Mouse (Mus musculus) retina, embryonic 14.5 days (tissue): ENCODE results near the gene Nova2.

Experiments
- DNase-seq: peaks from one replicate; pipeline ENCODE4 v3.0.0-alpha.2; 2015; ENCODE audit warnings: low spot score

Gene Nova2

DNA sequence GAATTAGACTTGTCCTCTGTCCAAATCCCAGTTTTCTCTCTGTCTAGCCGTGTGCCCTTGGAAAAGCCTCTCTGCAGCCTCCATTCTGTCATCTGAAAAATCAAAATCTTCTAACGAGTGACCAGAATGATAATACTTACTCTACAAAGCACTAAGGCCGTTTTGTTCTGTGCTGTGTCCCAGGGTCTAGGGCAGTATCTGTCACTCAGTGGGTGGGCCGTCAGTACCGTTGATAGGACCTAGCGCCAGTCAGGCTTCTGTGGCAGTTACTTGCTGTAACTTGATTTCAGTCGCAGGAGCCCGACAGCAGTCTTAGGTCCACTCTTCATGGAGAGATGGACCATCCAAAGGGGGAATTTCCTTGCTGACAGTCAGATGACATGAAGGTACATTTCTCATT is 1.4 kb upstream of the Nova2 start:
- peak; percentile 27 for DNase-seq

DNA sequence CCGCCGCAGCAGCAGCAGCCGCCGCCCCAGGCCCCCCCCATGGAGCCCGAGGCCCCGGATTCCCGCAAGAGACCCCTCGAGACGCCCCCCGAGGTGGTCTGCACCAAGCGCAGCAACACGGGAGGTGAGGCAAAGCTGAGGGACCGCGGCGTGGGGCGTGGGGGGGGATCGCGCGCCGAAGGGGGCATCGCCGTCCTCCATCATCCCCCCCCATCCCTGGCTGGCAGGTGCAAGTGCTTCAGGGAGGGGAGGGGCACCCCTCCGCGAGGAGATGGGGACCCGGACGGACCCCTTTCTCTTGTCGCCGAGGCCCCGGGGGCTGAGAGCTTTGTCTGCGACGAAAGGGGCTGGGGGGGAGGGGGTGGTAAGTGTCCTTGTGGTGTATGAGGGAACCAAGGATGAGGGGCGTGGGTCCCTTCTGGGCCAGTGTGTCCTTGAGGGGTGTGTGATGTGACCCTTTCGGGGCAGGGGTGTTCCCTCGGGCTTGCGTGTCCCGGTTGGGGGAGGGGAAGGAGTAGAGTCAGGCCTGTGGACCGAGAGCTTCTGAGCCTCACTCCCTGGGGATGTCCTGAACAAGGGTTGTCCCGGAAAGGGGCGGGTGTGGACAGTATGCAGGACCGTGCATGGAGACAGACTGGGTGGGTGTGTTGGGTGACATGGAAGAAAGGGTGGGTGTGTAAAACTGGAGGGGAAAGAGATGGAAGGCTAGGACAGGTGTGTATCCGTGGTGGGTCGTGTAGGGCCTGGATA is 528 bp downstream of the Nova2 start:
- peak; percentile 42 for DNase-seq

DNA sequence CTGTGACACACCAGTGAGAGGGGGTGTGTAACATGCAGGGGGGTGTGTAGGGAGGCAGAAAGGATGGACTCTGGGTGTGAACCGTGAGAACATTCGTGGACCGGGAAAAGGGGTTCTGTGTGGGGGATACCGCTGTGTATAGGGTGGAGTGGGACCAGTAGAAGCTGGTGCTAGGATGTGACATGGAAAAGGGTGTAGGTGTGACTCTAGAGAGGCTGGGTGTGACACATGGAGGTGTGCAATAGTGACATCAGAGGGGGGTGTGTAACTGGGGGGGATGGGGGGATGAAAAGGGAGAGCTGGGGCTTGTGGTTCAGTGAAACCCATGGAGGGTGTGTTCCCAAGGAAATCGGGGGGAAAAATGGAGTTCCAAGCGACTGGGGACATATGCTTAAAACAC is 1.2 kb downstream of the Nova2 start:
- no peak for DNase-seq

DNA sequence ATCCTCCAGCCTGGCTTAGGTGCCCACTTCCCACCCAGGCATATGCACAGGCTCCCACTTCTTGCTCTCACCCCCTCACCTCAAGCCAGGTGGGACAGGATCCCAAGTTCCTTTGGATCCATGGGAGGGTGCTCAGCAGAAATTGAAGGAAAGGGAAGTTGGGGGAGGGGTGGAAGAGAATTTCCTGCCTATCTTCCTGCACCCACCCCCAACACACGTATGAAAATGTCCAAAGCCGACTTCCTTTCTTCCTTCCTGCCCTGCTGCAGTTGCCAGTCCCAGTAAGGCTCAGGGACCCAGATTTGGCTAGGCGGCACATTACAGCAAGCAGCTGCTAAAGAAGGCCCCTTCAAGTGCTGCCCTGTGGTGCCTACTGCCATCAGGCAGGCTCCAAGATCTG is 2.1 kb downstream of the Nova2 start:
- DNase-seq: no peak

DNA sequence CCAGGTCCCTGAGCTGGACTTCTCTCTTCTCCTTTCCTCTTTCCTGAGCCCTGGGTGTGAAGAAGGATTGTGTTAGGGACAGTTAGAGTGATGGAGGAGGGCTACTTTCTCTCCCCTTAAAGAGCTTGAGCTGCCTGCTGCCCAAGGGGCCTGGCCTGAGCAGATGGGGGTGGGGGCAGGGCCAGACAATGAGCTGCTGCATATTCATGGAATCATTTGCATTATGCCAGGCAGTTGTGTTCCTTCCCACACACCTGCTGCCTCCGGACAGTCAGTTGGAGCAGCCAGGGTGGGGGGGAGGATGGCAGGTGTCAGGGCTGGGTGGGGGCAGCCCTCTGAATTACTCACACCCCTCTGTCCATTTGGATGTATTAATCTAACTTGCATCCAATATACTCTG is 16.7 kb downstream of the Nova2 start:
- no peak for DNase-seq

DNA sequence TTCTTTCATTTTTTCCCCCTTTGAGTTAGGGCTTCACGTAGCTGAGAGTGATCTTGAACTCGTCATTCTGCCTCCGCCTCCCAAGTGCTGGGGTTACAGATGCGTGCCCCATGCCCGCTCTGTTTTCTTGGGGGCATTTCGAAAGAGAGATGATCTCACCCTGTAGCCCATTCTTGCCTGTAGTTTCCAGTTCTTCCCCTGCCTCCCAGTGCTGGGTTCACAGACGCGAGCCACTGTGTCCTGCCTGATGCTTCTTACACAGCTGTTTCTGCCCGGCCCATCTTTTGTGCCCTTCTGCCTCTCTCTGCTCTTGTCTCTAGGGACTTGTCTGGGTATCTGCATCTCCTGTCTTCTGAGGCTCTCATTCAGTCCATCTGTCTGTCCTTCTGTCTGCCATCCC is 17.1 kb downstream of the Nova2 start:
- DNase-seq: no peak

DNA sequence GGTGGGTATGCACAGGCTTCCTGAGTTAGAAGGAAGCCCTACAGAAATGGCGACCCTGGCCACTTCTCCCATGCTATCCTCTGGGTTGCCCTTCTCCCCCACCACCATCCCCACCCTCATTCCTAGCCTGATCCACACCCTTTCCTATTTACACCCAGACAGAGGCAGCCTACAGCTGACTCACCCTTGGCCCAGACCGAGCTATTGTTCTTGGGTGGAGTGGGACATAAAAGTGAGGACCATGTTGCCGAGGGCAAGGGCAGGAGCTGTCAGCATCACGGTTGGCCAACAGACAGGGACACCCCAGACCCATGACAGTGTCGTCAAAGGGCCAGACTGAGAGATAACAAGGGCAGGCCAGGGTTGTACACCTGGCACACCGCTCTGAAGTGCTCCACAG is 22.5 kb downstream of the Nova2 start:
- DNase-seq: no peak

DNA sequence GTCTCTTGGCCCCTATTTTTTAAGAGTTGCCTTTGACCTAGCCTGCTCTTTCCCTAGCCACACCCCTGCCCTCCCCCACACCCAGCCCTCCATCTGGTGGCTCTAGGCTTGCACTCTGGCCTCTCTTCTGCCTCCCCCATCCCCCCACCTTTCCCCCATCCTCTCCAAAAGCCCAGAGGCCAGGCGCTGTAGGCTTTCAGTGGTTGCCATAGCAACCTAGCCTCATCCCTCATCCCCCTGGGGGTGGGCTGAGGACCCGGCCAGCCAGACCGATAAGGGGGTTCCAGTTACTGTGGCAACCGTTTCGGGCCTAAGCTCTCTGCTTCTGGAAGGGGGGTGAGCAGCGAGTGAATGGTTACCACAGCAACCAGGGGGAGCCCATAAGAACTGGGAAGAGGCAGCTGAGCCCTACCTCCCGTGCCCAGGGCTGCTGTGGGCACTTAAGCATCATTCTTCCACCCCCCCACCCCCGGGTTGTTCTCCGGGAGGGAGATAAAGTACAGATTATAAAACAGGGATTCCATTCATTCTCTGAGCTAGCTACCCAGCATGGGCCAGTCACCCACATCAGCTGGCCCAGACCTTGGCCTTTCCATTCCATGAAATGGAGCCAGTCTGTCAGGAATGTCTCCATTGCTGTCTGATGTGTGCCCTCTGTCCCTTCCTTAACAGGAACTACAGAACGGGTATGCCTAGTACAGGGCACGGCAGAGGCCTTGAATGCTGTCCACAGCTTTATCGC is 24.3 kb downstream of the Nova2 start:
- peak; percentile 83 for DNase-seq

DNA sequence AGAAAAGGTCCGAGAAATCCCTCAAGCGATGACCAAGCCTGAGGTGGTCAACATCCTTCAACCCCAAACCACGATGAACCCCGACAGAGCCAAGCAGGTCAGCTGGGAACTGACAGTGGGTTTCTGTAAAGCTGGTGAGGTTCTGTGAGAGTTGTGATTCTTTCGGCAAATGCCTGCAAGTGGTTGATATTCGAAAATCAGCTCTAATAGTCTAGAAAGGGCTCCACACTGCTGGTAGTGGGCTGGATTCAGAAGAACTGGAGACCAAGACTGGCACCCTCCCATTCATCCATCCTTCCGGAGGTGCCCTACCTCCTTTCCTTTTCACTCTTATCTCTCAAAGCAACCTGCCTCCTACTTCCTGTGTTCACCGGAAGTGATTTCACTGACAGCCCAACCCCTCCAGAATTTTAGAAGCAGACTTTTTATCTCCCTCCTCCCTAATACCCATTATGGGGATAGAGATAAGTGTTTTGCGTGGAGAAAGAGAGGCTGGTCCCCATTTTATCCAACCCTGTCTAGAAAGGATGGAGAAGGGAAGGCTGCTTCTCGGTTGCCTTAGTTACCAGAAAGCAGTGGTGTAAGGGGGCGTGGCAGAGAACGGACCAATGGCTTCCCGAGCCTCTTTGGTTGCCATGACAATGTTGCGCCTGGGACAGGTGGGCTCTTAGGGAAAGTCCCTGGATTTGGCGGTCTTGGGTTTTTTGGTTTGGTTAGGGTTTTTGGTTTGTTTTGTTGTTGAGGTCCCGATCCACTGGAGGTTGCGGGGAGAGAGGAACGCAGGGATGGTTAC is 25.0 kb downstream of the Nova2 start:
- DNase-seq: peak; percentile 62

DNA sequence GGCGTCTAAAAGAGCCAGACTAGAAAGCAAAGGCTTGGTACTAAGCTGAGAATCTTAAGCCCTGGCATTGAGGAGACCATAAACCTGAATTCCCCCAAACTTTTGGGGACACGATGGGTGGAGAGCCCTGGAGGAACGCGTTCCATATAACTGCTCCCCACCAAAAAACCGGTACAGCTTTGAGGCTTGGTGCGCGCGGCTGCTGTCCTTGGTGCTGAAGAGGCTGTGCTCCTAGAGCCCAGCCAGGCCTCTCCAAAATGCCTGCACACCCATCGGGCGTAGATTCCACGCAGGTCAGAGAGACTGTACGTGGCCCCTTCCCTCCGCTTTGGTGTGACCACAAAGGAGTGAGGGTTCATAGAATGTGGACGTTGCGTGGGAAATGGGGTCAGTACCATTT is 25.7 kb downstream of the Nova2 start:
- DNase-seq: peak; percentile 77

DNA sequence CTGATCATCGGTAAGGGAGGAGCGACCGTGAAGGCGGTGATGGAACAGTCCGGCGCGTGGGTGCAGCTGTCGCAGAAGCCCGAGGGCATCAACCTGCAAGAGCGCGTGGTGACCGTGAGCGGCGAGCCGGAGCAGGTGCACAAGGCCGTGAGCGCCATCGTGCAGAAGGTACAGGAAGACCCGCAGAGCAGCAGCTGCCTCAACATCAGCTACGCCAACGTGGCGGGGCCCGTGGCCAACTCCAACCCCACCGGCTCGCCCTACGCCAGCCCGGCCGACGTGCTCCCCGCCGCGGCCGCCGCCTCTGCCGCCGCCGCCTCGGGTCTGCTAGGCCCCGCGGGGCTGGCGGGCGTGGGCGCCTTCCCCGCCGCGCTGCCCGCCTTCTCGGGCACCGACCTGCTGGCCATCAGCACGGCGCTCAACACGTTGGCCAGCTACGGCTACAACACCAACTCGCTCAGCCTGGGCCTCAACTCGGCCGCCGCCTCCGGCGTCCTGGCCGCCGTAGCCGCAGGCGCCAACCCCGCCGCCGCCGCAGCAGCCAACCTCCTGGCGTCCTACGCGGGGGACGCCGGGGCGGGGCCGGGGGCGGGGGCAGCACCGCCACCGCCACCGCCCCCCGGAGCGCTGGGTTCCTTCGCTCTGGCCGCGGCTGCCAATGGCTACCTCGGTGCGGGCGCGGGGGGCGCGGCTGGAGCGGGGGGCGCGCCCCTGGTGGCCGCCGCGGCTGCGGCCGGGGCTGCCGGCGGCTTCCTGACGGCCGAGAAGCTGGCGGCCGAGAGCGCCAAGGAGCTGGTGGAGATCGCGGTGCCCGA is 32.1 kb downstream of the Nova2 start:
- peak; percentile 69 for DNase-seq

DNA sequence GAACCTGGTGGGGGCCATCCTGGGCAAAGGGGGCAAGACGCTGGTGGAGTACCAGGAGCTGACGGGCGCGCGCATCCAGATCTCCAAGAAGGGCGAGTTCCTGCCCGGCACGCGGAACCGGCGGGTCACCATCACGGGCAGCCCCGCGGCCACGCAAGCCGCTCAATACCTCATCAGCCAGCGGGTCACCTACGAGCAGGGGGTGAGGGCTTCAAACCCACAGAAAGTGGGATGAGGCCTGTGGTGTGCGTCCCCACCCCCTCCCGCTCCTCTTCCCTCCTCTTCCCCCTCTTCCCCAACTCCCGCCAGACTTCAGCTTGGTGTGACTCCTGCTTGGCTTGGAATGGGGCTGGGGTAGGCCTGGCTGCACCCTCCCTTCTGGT is 32.7 kb downstream of the Nova2 start:
- no peak for DNase-seq

DNA sequence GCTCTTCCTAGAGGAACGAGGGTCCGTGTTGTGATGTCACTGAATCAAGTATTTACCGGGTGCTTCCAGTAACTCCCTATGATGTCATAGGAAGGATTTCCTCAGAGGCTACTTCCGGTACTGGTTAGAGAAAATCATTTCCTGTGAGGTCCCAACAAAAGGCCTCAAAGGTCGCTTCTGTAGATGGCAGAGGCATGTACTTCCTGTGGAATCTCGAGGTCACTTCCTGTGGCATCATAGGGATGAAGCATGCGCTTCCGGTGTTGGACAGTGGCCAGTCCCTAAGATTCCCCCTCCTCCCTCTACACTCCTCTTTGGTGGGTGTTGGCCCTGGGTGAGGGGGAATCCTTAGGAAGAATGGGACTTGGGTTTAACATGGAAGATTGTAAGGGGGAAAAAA is 33.8 kb downstream of the Nova2 start:
- no peak for DNase-seq

DNA sequence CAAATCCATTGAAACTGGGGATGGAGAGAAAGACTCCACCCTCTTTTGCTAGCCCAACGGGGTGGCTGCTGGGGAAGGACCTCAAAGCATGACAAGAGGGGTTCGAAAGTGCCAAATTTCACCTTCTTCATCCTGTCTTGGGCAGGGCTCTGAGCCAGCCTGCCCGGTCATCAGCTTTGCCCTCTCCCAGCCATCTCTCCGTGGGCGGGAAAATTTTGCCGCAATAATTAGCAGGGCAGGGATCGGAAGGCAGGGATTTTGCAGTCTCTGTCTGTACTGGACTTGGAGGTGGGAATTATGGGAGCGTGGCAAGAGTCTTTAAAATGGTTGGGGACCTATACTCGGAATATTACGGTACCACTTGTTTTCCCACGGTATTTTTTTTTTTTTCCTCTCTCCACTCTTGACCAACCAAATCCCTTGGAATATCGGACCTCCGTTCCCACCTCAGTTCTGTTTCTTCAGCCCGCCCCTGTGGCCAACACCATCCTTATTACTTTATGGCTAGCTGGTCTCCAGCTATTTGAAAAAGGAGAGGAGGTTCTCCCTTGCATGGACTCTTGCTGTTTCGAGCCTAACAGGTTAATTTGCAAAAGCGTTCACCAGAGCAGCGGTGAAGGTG is 36.6 kb downstream of the Nova2 start:
- peak; percentile 75 for DNase-seq

DNA sequence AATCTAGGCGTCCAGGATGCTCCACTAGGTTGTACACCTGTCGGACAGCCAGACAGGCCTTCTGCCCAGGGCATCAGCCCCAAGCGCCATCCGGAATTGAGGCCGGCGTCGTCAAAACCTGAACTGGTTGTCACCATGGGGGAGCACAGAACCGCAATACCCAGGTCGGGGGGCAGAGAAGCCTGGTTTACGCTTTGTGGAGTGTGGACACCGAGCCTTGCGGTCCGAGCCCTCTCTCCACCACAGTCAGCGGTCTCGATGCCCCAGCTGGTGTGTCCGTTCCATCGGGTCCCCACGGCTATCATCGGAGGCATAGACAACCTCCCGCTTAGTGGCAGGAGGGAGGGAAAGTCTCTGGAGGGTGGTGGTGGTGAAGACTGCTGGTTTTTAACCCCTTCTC is 37.1 kb downstream of the Nova2 start:
- DNase-seq: peak; percentile 42

DNA sequence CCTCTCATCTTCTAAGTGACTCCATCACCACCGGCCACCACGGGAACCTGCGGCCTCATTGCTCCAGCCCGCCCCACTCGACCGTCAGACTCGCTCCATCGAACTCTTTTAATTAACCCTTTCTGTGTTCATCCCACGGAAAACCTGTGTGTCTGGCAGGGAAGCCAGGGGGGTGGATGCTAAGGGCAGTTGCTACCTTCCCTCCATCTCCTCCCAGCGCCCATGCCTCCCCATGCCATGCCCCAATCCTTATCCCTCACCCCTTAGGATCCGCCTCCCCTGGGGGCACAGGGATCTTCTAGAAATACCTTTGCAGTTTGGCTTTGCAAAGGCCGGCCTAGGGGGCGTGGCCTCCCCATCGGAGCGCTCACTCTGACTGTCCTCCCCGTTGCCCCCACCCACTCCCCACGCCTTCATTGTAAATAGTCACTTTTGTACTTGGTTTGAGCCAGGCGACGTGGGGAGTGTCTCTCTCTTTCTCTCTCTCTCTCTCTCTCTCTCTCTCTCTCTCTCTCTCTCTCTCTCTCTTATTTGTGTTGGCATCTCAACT is 37.7 kb downstream of the Nova2 start:
- DNase-seq: no peak

DNA sequence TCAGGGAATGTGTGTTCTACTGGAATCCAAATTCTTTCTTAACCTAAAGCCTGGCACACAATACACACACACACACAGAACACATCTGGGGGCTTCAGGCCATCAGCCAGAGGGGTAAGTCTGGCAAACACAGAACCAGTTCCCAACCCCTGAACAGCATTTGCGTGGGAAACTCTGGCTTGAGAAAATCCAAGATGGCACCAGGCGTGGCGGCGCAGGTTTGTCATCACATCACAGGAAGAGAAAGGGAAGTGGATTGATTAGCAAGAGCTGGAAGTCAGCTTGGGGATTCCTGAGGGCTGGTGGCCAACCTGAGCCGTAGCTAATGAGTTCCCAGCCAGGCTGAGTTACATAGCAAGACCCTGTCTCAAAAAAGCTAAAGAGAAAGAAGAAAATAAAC is 39.6 kb downstream of the Nova2 start:
- DNase-seq: no peak

DNA sequence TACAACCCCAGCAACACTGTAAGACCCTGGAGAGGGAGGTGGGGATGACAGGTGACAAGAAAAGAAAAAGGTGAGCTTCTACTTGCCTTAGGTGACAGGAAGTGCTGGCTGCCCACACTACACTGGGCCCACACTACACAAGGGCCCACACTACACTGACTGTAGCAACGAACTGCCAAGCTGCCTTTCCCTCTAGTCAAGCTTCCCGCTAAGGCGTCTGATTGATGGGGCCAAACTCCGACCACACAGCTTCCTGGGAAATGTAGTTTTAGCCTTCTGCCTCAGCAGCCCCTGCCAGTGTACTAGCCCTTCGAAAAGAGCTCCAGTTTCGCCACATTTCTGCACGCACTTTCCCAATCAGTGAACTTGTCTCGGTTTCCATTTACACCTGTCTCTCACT is 41.9 kb downstream of the Nova2 start:
- DNase-seq: no peak

DNA sequence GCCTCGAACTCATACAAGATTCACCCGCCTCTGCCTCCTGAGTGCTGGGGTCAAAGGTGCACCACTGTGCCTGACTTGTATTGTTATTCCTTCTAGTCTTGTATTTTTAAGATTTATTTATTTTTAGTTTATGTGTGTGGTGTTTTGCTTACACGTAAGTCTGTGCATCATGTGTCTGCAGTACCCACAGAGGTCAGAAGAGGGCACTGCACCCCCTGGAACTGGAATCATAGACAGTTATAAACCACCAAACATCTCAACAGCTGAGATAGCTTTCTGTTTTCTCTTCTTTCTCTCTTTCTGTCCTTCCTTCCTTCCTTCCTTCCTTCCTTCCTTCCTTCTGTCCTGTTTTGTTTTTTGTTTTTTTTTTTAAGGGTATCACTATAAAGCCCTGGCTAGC is 45.3 kb downstream of the Nova2 start:
- DNase-seq: no peak

DNA sequence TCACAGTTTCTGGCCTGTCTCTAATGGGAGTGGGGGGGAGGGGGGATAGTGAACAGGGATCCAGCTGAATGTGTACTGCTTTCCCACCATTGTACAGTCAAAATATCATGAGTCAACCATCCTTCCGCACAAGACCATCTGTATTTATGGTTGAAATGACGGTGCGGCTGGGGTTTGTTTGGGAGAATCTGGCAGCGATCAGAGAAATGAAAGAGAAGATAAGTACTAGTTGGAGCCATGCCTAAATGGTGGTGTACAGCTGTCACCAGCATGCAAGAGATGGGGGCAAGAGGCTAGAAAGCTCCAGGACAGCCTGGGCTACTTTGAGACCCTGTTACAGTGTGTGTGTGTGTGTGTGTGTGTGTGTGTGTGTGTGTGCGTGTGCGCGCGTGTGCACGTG is 52.7 kb downstream of the Nova2 start:
- no peak for DNase-seq

DNA sequence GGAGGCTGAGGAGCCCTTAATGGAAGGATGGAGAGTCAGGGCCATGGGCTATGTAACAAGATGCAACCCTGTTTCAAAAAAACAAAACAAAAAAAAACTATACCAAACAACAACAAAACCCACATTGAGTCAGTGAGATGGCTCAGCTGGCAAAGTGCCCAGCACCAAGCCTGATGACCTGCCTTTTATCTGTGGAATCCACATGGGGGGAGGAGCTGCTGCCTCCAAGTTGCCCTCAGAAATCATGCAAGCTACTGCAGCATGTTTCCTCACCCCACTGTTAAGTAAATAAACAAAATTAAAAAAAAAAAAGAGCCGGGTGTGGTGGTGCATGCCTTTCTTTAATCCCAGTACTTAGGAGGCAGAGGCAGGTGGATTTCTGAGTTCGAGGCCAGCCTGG is 60.8 kb downstream of the Nova2 start:
- no peak for DNase-seq
